Mouse (Mus musculus): ENCODE measurements around the gene Fam180a. TPM values are rescaled to one million over a fixed set of nuclear protein-coding genes. Genes with fewer than 3 reads are reported as not detected.

Fam180a gene
- polyA plus RNA-seq, 1 experiment from 2014 or later: not detected

GRCm38 (mm10) chr6:35271868-35272765 is 53.8 kb downstream of the Fam180a start:
- no peaks in the 10 kb centered on the region for H3K36me3 ChIP-seq (replicated peaks)
- 87% methylated on average over 20 of the region's 20 CpGs for WGBS
- no peaks in the 10 kb centered on the region; the same call in 1 of the 2 replicates for H3K9me3 ChIP-seq
- no peaks in the 10 kb centered on the region for H3K27me3 ChIP-seq (replicated peaks; ENCODE audit: low read depth, poor library complexity, severe bottlenecking)
- no peak for DNase-seq (ENCODE audit: low spot score)
- no peak overlapping the region for H3K4me3 ChIP-seq
- H3K4me1 ChIP-seq: no peaks in the 10 kb centered on the region
- no peak overlapping the region for H3K27ac ChIP-seq (replicated peaks)

DNA sequence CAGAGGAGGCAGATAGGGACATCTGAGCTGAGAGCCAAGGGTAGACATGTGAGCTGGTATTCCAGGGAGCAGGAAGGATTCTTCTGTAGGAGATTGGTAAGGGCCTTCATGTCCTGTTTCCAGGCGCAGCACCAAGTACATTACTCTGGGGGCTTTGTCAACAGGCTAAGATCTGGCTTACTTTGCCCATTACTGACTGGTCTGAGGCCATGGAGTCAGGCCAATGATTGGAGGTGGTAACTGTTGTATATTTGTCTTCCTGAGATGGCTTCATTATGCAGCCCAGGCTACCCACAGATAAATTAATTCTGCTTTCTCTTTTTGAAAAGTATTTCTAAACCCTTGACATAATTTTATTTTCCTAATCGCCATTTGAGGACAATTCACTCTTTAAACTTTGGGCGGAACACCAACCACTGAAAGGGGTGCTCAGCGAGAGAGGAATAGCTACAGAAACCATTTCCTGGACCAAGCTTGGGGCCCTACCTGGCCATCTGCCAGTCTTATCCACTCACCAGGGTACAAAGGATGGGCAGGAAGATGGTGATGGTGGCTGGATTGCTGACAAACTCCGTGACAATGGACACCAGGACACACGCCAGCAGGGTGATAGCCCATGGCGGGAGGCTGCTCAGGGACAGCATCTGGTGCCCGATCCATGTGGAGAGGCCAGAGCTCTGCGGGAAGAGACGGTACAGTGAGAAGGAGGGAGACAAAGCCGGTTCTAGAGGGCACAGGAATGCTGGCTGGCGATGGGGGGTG is 54.7 kb downstream of the Fam180a start:
- Histone ChIP-seq H3K9me3 (no peaks in the 10 kb centered on the region; the same call in 1 of the 2 replicates), H3K36me3 (replicated peaks) (0 out of 2 replicates have a peak, but pooled peaks cover 7% of the 10 kb centered on the region), H3K27ac (replicated peaks) (no peak overlapping the region), H3K27me3 (replicated peaks; ENCODE audit: low read depth, poor library complexity, severe bottlenecking) (no peaks in the 10 kb centered on the region), H3K4me3 (no peak overlapping the region), H3K4me1 (no peaks in the 10 kb centered on the region)
- 91% methylated on average over 12 of the region's 12 CpGs for WGBS
- no peak for DNase-seq (ENCODE audit: low spot score)

GRCm38 (mm10) chr6:35269643-35270042 is 56.3 kb downstream of the Fam180a start:
- DNase-seq (ENCODE audit: low spot score): no peak
- no peak overlapping the region for H3K4me3 ChIP-seq
- no peaks in the 10 kb centered on the region; the same call in 1 of the 2 replicates for H3K9me3 ChIP-seq
- no peak overlapping the region for H3K27ac ChIP-seq (replicated peaks)
- H3K27me3 ChIP-seq (replicated peaks; ENCODE audit: low read depth, poor library complexity, severe bottlenecking): no peaks in the 10 kb centered on the region
- WGBS: 79% methylated on average over 13 of the region's 13 CpGs
- H3K4me1 ChIP-seq: no peaks in the 10 kb centered on the region
- H3K36me3 ChIP-seq (replicated peaks): peaks cover 7% of the 10 kb centered on the region; the same call in 1 of the 2 replicates

DNA sequence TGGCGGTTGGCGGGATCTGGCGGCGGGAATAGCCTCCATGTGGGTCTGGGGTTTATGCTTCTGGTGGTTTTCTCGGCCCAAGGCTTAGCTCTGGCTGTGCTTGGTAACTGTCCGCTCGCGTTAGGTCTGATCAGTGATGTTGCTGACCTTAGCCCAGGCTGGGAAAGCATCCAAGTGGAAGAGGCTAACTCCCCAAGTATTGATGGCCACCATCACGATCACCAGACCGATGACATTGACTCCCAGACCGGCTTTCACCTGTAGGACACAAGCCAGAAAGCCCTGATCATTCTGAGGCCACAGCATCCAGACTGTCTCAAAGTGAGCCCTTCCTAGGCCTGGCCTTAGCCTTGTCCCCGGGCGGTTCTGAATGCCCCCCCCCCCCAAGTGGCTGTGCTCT is 57.2 kb downstream of the Fam180a start:
- Histone ChIP-seq H3K4me1 (no peaks in the 10 kb centered on the region), H3K27me3 (replicated peaks; ENCODE audit: low read depth, poor library complexity, severe bottlenecking) (no peaks in the 10 kb centered on the region), H3K4me3 (no peak overlapping the region), H3K27ac (replicated peaks) (no peak overlapping the region), H3K9me3 (no peaks in the 10 kb centered on the region; the same call in 1 of the 2 replicates), H3K36me3 (replicated peaks) (peaks cover 13% of the 10 kb centered on the region)
- DNase-seq (ENCODE audit: low spot score): no peak
- 96% methylated on average over 13 of the region's 13 CpGs for WGBS

DNA sequence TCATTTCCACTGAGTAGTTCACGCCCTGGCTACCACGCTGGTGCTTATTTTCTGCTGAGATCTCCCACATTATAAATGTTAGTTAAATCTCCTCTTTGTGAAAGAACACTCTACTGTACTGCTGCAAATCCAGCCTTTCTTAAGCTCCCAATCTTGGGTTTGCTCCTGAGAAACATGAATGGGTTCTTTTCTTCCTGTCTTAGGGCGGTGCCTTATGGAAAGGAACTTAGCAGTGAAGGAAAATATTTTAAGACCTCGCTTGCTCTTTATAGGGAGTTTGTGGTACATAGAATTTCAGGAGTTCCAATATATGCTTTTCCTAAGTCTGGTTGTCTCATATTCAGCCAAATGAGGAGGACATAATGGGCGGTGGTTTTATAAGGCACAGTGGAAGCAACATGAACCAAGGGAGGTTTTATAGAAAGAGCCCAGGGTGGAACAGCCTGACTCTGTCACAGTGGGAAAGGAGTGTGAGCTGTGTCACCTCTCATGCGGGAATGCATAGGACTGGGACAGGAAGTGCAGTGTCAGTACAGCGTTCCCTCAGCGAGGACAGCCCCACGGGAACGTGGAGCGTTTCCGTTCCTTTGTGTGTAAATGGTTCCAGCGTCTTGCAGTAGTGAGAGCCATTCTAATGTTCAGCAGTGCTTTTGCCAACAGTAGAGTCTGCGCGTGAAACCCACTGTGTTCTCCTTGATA is 60.2 kb downstream of the Fam180a start:
- WGBS: 85% methylated on average over 15 of the region's 15 CpGs

More for the DNA sequence above, 60.2 kb downstream of the Fam180a start:
- Histone ChIP-seq H3K9me3 (no peaks in the 10 kb centered on the region; the same call in 1 of the 2 replicates), H3K4me3 (no peak overlapping the region), H3K27ac (replicated peaks) (no peak overlapping the region), H3K4me1 (no peaks in the 10 kb centered on the region), H3K36me3 (replicated peaks) (peaks cover 43% of the 10 kb centered on the region), H3K27me3 (replicated peaks; ENCODE audit: low read depth, poor library complexity, severe bottlenecking) (no peaks in the 10 kb centered on the region)
- DNase-seq (ENCODE audit: low spot score): no peak

Other genes starting within 250 kb of the Fam180a start
- gene Cnot4, start 192.4 kb downstream of the Fam180a start, polyA plus RNA-seq (2016; fragmentation: Nextera tagmentation; extraction: Ambion mirVana): 29.1 and 30.1 TPM in 2 replicates
- 55.4 and 58.6 TPM in 2 replicates for gene Nup205, start 148.7 kb downstream of the Fam180a start, polyA plus RNA-seq (2016; fragmentation: Nextera tagmentation; extraction: Ambion mirVana)
- 0.50 and 0.57 TPM in 2 replicates for gene Slc13a4, start 18.0 kb downstream of the Fam180a start, polyA plus RNA-seq (2016; fragmentation: Nextera tagmentation; extraction: Ambion mirVana)
- gene Mtpn, start 213.7 kb upstream of the Fam180a start, polyA plus RNA-seq (2016; fragmentation: Nextera tagmentation; extraction: Ambion mirVana): 150 and 153 TPM in 2 replicates